Mouse (Mus musculus): ENCODE measurements around the gene Dusp11.
A peak's percentile ranks its signal among the peaks of the same experiment; 100 is the strongest.
"Not testable (repeated sequence)": the region's sequence is repeated elsewhere in the genome, so short reads cannot be mapped to it uniquely, and the experiment has no call there.

Dusp11 gene

GRCm38 (mm10) chr6:85961101-85962091, at the start of gene Dusp11:
Gene Dusp11 (minus strand): TSS chr6:85961667.
- peak; percentile 91 to 95 for DNase-seq

- DNase-seq: peak; percentile 57 to 60
These were observed 48.5 kb upstream of the Dusp11 start for GRCm38 (mm10) chr6:86009980-86010379.

DNA sequence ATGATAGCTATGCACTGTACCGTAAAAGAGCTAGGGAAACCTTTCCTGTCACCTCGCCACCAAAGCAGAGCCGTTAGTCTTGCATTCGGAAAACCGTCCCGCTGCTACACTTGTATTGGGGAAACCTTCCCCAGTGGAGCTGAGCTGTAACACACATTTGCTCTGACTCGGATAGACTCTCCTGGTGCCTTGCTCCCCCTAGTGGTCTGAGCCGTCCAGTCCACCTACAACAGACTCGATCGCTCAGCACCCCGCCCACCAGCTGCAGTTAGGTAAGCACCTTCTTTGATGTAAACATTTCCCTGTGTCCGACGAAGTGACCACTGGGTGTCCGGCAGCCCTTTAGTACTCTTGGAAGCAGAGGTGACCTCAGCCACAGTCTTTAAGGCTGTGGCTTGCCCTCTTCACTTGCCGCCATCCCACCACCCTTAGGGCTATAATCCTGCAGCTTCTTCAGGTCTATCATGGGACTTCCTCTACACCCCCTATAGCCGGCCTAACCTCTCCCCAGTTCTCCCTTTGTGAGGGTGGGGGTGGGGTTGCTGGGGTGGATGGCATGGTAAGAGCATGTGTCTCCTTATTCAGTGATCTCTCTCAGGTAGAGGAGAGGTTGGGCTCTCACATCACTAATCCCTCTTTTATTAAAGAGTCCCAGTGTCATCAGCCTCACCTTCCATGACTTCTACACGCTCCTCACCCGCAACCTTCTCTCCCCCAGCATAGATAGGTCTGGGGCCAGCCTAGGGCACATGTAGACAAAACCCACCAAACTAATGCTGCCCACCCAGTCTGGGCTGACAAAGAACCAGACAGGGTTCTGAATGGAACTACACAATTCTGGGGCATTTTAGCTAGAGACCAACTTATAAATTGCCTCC, 43.0 kb upstream of the Dusp11 start:
- peak; percentile 79 to 84 for DNase-seq

GRCm38 (mm10) chr6:86003405-86003925, 42.0 kb upstream of the Dusp11 start:
- no peak for DNase-seq

- DNase-seq: not testable (repeated sequence)
These were observed 29.3 kb upstream of the Dusp11 start for GRCm38 (mm10) chr6:85990774-85991173.

DNA sequence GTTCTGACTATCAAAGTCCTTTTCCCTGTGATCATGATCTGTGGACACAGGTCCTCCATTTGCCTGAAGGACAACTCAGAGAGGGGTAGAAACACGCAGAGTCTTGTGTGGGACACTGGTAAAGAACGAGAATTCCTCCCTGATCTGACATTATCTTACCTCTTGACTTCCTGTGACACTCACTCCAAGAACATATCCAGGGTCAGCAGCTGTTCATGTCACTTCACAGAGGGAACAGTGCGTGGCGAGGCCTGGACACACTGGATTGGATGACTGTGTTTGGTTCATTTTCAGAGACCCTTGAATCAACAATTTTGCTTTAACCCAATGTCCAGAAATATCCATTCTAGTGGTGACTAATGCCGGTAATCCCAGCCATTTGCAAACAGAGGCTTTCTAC, 28.1 kb upstream of the Dusp11 start:
- DNase-seq: not testable (repeated sequence)

GRCm38 (mm10) chr6:85984351-85984750, 22.9 kb upstream of the Dusp11 start:
- DNase-seq: no peak

DNA sequence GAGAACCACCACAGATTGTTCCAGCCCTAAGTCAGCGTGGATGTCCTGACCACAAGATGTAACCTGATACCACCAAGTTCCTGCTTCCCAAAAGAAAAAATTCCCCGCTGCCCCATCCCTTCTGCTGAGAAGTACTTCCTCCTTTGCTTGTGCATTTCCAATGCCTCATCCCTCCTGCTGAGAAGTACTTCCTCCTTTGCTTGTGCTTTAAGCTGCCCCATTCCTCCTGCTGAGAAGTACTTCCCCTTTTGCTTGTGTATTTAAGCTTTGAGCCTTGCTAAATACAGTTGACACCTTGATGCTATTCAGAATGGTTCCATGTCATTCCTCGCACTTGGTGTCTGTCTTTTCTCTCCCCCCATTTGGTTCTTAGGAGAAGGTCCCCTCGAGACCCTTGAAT, 17.3 kb upstream of the Dusp11 start:
- DNase-seq: not testable (repeated sequence)

DNA sequence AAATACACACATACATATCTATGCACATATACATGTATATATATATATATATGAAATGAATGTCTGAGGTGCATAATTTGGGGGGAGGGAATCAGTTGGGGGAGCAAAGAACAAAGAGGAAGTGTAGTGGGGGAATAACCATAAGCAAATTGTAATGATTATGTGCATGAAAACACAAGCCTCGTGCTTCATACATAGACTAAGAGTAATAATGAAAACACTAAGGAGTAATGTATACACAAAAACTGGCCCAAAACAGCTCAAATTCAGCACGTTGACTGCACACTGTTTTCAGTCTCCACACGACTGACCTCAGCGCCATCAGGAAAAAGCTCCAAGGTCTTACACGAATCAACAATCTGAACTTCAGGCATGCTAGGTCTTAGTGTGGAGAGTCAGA, 14.8 kb upstream of the Dusp11 start:
- no peak for DNase-seq

DNA sequence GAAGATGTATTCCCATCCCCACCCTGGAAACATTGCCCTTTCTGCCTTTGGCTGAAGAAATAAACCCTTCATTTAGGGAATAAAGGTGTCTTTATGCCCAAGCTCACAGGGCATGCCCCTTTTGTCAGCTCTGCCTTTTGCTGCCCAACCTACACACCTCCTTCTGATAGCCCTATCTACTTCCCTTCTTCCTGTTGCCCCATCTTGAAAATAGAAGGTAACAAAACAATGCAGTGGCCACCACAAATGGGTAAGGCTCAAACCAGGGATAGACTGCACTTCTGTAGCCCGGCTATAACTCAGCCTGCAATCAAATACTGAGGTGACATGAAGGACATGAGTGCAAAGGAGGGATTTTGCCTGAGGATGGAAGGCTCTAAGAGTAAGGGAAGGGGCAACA, 14.3 kb upstream of the Dusp11 start:
- DNase-seq: no peak

DNA sequence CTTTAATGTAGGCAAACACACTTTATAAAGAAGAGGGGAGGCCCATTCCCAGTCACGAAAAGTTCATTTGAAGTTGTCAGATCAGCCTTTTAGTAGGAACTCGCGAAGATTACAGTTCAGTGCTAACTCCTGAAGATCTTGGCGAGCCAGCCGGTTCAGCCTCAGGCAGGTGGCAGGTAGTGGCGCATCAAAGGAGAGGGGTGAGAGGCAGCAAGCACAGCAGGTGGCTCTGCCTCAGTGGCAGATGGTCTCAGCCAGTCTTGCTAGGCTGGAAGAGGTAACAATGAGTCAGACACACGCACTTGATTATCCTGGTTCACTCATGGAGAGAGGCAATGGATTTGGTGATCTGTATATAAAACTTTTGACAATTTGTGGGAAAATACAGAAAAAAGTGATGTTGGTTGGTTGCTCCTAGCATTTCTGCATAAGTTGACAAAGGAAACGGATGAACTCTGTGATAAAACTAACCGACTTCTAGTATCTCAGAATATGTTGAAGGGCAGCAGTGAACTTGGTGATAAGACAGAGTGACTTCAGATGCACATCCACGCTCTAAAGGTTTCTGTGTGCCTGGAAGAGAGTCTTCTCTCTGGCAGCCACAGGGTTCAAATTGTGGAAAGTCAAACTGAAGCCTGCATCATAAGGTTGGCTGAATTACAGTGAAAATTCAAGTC, 13.6 kb upstream of the Dusp11 start:
- DNase-seq: no peak

GRCm38 (mm10) chr6:85973336-85973735, 11.9 kb upstream of the Dusp11 start:
- DNase-seq: no peak

GRCm38 (mm10) chr6:85972699-85973098, 11.2 kb upstream of the Dusp11 start:
- no peak for DNase-seq

DNA sequence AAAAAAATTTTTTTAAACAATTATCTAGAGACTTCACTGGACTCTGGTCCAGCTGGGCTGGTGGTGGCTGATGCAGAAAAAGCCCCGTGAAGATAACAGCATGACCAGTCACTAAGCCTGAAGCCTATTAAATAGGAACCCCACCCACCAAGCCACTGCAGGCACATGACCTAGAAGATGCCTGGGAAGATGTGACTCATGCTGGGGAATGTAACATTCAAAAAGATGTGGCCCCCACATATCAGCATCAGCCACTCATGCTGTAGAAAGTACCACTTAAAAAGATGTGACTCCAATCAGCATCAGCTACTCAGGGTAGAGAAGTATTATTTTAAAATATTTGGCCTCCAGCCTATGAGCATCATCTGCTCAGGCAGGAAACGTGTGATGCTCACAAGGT, 8.4 kb upstream of the Dusp11 start:
- no peak for DNase-seq

GRCm38 (mm10) chr6:85966686-85967085, 5.2 kb upstream of the Dusp11 start:
- no peak for DNase-seq

DNA sequence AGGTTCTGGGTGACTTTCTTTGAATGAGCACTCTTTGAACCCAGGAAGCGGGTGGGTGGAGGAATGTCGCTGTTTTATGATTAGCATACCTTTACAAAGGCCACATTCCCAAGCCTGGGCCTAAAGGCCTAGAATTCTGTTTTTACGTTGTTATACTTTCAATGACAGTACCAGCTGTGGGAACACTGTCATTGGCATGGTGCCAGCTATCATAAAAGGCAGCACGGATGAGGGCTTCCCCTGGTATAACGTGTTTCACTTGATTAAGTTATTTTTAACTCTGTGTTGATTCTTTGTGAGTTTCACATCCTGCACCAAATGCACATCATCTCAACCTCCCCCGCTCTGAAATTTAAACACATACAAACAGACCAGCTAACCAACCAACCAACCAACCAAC, 4.6 kb upstream of the Dusp11 start:
- DNase-seq: peak in 1 of 2 experiments; percentile 9

- DNase-seq: no peak
These were observed 3.9 kb downstream of the Dusp11 start for GRCm38 (mm10) chr6:85957581-85957980.

DNA sequence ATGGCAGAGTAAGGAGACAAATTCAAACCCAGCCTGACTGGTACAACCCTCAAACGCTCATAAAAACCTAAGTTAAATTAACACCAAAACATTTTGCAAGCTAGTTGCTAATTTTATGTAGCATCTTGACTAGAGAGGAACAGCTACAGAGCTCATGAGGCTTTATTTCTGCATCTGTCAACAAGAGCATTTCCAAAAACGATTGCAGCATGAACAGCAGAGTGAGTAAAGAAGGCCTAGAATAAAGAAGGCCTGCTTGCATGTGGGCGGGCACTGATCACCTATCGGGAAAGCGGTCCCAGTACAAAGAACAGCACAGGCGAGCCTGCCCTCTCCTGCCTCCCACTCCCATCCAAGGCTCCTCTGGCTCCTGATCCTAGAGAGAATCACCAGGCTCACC, 12.9 kb downstream of the Dusp11 start:
- no peak for DNase-seq

GRCm38 (mm10) chr6:85942469-85942868, 19.0 kb downstream of the Dusp11 start:
- no peak for DNase-seq

DNA sequence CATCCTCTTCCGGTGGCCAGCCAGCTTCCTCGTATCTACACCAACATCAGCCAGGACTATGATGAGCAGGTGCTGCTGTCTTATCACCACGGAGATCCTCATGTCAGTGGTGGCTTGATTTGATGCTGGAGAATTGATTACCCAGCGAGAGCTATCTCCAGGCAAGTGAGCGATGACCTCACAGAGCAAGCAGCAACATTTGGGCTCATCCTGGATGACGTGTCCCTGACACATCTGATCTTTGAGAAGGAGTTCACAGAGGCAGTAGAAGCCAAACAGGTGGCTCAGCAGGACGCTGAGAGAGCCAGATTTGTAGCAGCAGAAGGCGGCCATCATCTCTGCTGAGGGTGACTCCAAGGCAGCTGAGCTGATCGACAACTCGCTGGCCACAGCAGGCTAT, 22.8 kb downstream of the Dusp11 start:
- no peak for DNase-seq

DNA sequence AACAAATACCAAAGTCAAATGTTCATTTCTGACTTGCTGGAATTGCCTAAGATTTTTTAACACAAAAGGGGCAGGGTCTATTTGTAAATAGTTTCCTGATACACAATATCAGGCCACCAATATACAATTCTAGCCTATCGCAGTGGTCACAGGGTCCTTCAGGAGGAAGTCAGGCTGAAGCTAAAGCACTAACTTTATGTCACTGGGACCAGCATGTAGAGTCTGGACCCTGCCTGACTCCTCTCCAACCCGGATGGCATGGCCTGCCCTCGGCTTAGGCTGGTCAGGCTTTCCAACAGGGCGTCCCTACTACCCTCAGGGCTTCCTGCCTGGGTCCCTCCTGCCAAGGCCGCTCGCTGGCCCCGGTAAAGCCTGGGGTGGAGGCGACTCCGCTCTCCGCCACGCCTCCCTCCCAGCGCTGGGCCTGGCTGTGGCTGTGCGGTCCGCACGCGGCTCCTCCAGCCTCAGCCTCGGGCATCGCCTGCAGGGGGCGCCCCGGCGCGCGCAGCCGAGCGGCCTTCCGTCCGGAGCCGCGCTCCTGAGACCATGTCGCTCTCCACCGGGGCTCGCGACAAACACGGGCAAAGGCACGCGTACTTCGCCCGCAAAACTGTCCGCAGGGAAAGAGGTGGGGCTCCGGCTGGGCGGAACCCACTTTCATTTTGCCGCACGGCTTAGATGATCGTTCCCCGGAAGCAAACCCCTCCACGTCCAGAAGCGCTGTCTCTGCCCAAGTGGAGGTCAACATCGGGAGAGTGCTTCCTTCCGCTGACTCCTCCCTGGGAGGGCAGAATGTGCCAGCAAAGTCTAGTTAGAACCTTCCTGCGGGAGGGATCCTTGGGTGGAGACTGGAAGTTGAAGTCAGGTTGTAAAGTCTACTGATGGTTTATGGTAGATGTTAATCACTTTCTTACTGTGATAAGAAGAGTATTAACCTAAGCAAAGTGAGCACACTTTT, 24.7 kb downstream of the Dusp11 start:
- peak; percentile 85 to 95 for DNase-seq

Data from kidney, postnatal 25 days (tissue).